Mouse (Mus musculus): ENCODE measurements around the gene Fndc3a. TPM values are rescaled to one million over a fixed set of nuclear protein-coding genes. Genes with fewer than 3 reads are reported as not detected.

Gene Fndc3a
- 29.0 and 30.4 TPM in 2 replicates for polyA plus RNA-seq (2015; fragmentation: Nextera tagmentation; extraction: Ambion mirVana)

DNA sequence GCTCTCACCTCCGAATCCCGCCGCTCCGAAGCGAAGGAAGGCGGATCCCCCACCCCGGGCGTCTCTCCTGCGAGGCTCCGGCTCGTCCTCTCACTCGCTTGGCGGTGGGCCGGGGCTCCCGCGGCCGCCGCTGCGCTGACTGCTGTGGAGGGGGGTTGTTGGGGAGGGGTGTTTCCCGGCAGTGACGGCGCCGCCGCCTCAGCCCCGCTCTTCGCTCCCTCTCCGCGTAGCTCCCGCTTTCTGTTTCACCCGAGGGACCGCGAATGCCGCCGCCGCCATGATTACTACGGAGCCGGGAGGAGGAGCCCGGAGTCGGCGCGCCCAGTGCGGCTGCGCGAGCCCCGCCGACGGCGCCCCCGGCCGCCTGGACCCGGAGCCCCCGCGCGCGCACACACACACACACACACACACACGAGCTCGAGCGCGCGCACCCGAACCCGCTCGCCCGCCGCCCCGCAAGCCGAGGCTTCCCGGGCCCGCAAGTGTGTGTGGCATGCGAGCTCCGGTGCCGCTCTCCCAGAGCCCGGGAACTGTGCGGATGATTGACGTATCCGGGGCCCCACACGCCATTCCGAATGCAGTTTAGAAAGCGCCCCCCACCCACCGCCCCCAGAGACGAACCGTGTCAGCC lies at the start of gene Fndc3a:
Fndc3a (minus strand) TSS at position 294 of the 631 bp plus-strand sequence.
- Histone ChIP-seq H3K27me3 (ENCODE audit: control insufficient read depth, insufficient read depth, low read length) (no peaks in the 10 kb centered on the region; the same call in 1 of the 2 replicates), H3K9ac (ENCODE audit: low read length) (peak within 1 kb of the TSS; percentile 93), H3K4me1 (ENCODE audit: control insufficient read depth, insufficient read depth, low read length) (peaks cover 3% of the 10 kb centered on the region; the same call in 1 of the 2 replicates), H3K36me3 (ENCODE audit: control insufficient read depth, insufficient read depth, low read length) (no peaks in the 10 kb centered on the region), H3K27ac (ENCODE audit: low read length) (peak within 1 kb of the TSS; percentile 91), H3K4me2 (ENCODE audit: low read depth, low read length) (peak within 1 kb of the TSS; percentile 67), H3K9me3 (replicated peaks; ENCODE audit: control insufficient read depth, low read length) (no peaks in the 10 kb centered on the region), H3K4me3 (replicated peaks; ENCODE audit: low read length) (peak within 1 kb of the TSS; percentile 97)
- WGBS: under 1% methylated on average over 75 of the region's 82 CpGs
- ATAC-seq (ENCODE audit: insufficient read depth, low FRiP score): peak; percentile 91

GRCm38 (mm10) chr14:72752893-72753292 lies 43.1 kb upstream of the Fndc3a start:
- Histone ChIP-seq H3K9ac (ENCODE audit: low read length) (no peak overlapping the region), H3K27me3 (ENCODE audit: control insufficient read depth, insufficient read depth, low read length) (no peaks in the 10 kb centered on the region), H3K9me3 (replicated peaks; ENCODE audit: control insufficient read depth, low read length) (peaks cover 4% of the 10 kb centered on the region; the same call in 1 of the 2 replicates), H3K4me3 (replicated peaks; ENCODE audit: low read length) (no peak overlapping the region), H3K4me1 (ENCODE audit: control insufficient read depth, insufficient read depth, low read length) (no peaks in the 10 kb centered on the region; the same call in 1 of the 2 replicates), H3K36me3 (ENCODE audit: control insufficient read depth, insufficient read depth, low read length) (no peaks in the 10 kb centered on the region), H3K27ac (ENCODE audit: low read length) (no peak overlapping the region), H3K4me2 (ENCODE audit: low read depth, low read length) (no peak overlapping the region)
- 84% methylated on average over 6 of the region's 6 CpGs for WGBS
- no peak for ATAC-seq (ENCODE audit: insufficient read depth, low FRiP score)

DNA sequence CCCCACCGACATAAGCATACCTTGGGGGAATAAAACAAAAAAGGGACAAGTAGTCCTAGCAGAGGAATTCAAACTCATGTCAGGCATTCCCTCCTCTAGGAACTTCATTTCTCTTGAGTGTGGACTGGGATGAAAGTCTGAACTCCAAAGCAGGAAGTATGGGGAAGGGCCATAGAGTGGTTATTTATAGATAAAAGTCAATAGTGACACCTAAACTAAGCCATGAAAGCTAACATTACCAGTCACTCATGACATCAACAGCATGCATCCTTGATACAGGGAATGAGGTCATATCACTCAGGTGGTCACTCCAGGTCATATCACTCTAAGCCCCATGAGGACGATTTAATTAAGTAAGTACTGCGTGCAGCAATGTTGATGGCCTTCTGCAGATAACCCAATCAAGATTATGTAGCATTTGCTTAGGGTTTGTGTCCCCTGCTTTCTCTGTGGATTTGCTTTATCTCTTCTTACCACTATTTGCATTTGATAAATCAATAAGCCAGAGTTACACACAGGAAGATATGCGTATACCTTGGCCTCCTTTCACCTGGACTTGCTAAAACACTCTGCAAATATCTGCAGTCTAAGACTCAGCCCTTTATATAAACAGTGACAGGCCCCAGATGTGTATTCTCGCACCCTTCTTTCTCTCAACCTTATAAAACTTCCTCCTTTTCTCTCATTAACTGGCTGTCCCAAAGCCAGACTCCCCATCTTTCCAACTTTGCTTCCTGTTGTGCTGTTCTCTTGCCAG lies 40.8 kb upstream of the Fndc3a start:
- H3K9me3 ChIP-seq (replicated peaks; ENCODE audit: control insufficient read depth, low read length): peaks cover 4% of the 10 kb centered on the region; the same call in 1 of the 2 replicates
- 69% methylated on average over 5 of the region's 5 CpGs for WGBS
- ATAC-seq (ENCODE audit: insufficient read depth, low FRiP score): no peak
- no peak overlapping the region for H3K4me2 ChIP-seq (ENCODE audit: low read depth, low read length)
- H3K4me1 ChIP-seq (ENCODE audit: control insufficient read depth, insufficient read depth, low read length): no peaks in the 10 kb centered on the region; the same call in 1 of the 2 replicates
- no peaks in the 10 kb centered on the region for H3K36me3 ChIP-seq (ENCODE audit: control insufficient read depth, insufficient read depth, low read length)
- no peak overlapping the region for H3K9ac ChIP-seq (ENCODE audit: low read length)
- no peak overlapping the region for H3K27ac ChIP-seq (ENCODE audit: low read length)
- no peak overlapping the region for H3K4me3 ChIP-seq (replicated peaks; ENCODE audit: low read length)
- H3K27me3 ChIP-seq (ENCODE audit: control insufficient read depth, insufficient read depth, low read length): no peaks in the 10 kb centered on the region

DNA sequence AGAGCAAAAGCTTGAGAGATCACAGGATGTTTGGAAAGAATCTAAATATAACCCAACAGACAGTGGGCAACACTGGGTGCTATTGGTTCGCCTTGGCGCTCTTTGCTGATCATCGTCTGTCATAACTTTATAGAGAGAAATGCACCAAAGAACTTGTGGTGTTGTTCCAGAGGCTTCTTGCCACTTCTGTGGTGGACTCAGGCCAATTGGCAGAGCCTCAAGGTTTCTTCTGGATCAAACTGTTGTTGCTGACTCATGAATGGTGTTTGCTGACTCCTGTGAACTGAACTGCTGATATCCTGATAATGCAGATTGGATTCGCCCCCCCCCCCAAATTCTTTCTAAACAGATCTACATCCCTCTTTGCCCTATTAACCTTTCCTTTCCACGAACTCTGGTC lies 38.5 kb upstream of the Fndc3a start:
- 92% methylated on average over 5 of the region's 5 CpGs for WGBS
- Histone ChIP-seq H3K4me1 (ENCODE audit: control insufficient read depth, insufficient read depth, low read length) (no peaks in the 10 kb centered on the region; the same call in 1 of the 2 replicates), H3K4me3 (replicated peaks; ENCODE audit: low read length) (no peak overlapping the region), H3K27me3 (ENCODE audit: control insufficient read depth, insufficient read depth, low read length) (no peaks in the 10 kb centered on the region), H3K9ac (ENCODE audit: low read length) (no peak overlapping the region), H3K27ac (ENCODE audit: low read length) (no peak overlapping the region), H3K4me2 (ENCODE audit: low read depth, low read length) (no peak overlapping the region), H3K36me3 (ENCODE audit: control insufficient read depth, insufficient read depth, low read length) (no peaks in the 10 kb centered on the region), H3K9me3 (replicated peaks; ENCODE audit: control insufficient read depth, low read length) (peaks cover 4% of the 10 kb centered on the region; the same call in 1 of the 2 replicates)
- no peak for ATAC-seq (ENCODE audit: insufficient read depth, low FRiP score)

DNA sequence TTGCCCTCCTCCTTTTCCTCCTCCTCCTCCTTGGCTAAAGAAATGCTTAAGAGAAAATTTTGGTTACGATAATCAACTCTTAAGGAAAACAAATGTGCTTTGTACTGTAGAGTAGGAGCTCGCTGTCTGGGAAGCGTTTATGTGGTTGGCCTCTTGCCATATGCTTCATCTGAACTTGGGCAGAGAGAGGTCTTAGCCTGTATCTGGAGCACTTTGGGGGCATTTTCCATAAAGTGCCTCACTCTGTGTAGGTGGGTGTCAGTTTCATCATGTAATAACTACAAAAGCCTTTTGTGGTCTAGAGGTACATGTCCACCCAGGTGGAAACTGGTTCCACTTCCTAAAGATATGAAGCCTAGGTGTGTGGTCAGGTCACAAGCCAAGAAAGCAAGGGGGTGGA lies 31.9 kb upstream of the Fndc3a start:
- WGBS: 35% methylated on average over 3 of the region's 3 CpGs
- Histone ChIP-seq H3K9me3 (replicated peaks; ENCODE audit: control insufficient read depth, low read length) (no peaks in the 10 kb centered on the region), H3K27ac (ENCODE audit: low read length) (no peak overlapping the region), H3K4me3 (replicated peaks; ENCODE audit: low read length) (no peak overlapping the region), H3K36me3 (ENCODE audit: control insufficient read depth, insufficient read depth, low read length) (no peaks in the 10 kb centered on the region), H3K4me1 (ENCODE audit: control insufficient read depth, insufficient read depth, low read length) (no peaks in the 10 kb centered on the region), H3K27me3 (ENCODE audit: control insufficient read depth, insufficient read depth, low read length) (no peaks in the 10 kb centered on the region), H3K9ac (ENCODE audit: low read length) (no peak overlapping the region), H3K4me2 (ENCODE audit: low read depth, low read length) (no peak overlapping the region)
- ATAC-seq (ENCODE audit: insufficient read depth, low FRiP score): no peak

DNA sequence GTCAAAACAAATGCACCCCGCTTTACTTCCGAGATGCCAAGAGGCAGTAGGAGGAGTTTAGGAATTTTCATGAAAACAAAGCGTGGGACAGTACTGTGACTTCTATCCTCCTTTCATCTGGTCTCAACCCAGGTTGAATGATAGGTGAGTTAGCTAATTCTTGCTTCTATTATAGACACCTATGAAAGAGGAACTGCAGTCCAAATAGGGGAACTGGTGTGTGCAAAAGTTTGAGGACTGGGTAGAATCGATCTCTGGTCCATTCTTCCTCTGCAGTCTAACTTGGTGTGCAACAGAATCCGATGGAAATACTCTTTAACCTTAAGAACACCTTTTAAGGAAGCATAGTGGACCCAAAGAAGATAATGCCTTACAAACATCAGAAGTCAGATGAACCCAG lies 30.5 kb upstream of the Fndc3a start:
- Histone ChIP-seq H3K27me3 (ENCODE audit: control insufficient read depth, insufficient read depth, low read length) (no peaks in the 10 kb centered on the region), H3K27ac (ENCODE audit: low read length) (no peak overlapping the region), H3K4me2 (ENCODE audit: low read depth, low read length) (no peak overlapping the region), H3K4me3 (replicated peaks; ENCODE audit: low read length) (no peak overlapping the region), H3K9me3 (replicated peaks; ENCODE audit: control insufficient read depth, low read length) (no peaks in the 10 kb centered on the region), H3K4me1 (ENCODE audit: control insufficient read depth, insufficient read depth, low read length) (no peaks in the 10 kb centered on the region), H3K36me3 (ENCODE audit: control insufficient read depth, insufficient read depth, low read length) (no peaks in the 10 kb centered on the region), H3K9ac (ENCODE audit: low read length) (no peak overlapping the region)
- WGBS: 80% methylated on average over 5 of the region's 5 CpGs
- no peak for ATAC-seq (ENCODE audit: insufficient read depth, low FRiP score)

- H3K27ac ChIP-seq (ENCODE audit: low read length): no peak overlapping the region
- H3K4me2 ChIP-seq (ENCODE audit: low read depth, low read length): no peak overlapping the region
- H3K36me3 ChIP-seq (ENCODE audit: control insufficient read depth, insufficient read depth, low read length): no peaks in the 10 kb centered on the region
- H3K9me3 ChIP-seq (replicated peaks; ENCODE audit: control insufficient read depth, low read length): no peaks in the 10 kb centered on the region
- H3K4me1 ChIP-seq (ENCODE audit: control insufficient read depth, insufficient read depth, low read length): no peaks in the 10 kb centered on the region
- ATAC-seq (ENCODE audit: insufficient read depth, low FRiP score): no peak
- no peak overlapping the region for H3K9ac ChIP-seq (ENCODE audit: low read length)
- WGBS: 58% methylated on average over 8 of the region's 8 CpGs
- H3K4me3 ChIP-seq (replicated peaks; ENCODE audit: low read length): no peak overlapping the region
- H3K27me3 ChIP-seq (ENCODE audit: control insufficient read depth, insufficient read depth, low read length): no peaks in the 10 kb centered on the region
These were observed 29.8 kb upstream of the Fndc3a start for GRCm38 (mm10) chr14:72739484-72740208.

GRCm38 (mm10) chr14:72738776-72739175 lies 29.0 kb upstream of the Fndc3a start:
- 76% methylated on average over 4 of the region's 4 CpGs for WGBS

GRCm38 (mm10) chr14:72738217-72738616 lies 28.4 kb upstream of the Fndc3a start:
- ATAC-seq (ENCODE audit: insufficient read depth, low FRiP score): no peak
- H3K9ac ChIP-seq (ENCODE audit: low read length): no peak overlapping the region

More at GRCm38 (mm10) chr14:72738776-72739175, 29.0 kb upstream of the Fndc3a start:
- no peaks in the 10 kb centered on the region for H3K4me1 ChIP-seq (ENCODE audit: control insufficient read depth, insufficient read depth, low read length)
- no peaks in the 10 kb centered on the region for H3K9me3 ChIP-seq (replicated peaks; ENCODE audit: control insufficient read depth, low read length)
- ATAC-seq (ENCODE audit: insufficient read depth, low FRiP score): no peak
- no peak overlapping the region for H3K4me3 ChIP-seq (replicated peaks; ENCODE audit: low read length)
- H3K27me3 ChIP-seq (ENCODE audit: control insufficient read depth, insufficient read depth, low read length): no peaks in the 10 kb centered on the region
- no peak overlapping the region for H3K9ac ChIP-seq (ENCODE audit: low read length)
- H3K27ac ChIP-seq (ENCODE audit: low read length): no peak overlapping the region
- no peaks in the 10 kb centered on the region for H3K36me3 ChIP-seq (ENCODE audit: control insufficient read depth, insufficient read depth, low read length)
- no peak overlapping the region for H3K4me2 ChIP-seq (ENCODE audit: low read depth, low read length)

More at GRCm38 (mm10) chr14:72738217-72738616, 28.4 kb upstream of the Fndc3a start:
- 65% methylated on average over 4 of the region's 4 CpGs for WGBS
- H3K27ac ChIP-seq (ENCODE audit: low read length): no peak overlapping the region
- no peak overlapping the region for H3K4me3 ChIP-seq (replicated peaks; ENCODE audit: low read length)
- H3K4me2 ChIP-seq (ENCODE audit: low read depth, low read length): no peak overlapping the region
- no peaks in the 10 kb centered on the region for H3K27me3 ChIP-seq (ENCODE audit: control insufficient read depth, insufficient read depth, low read length)
- H3K9me3 ChIP-seq (replicated peaks; ENCODE audit: control insufficient read depth, low read length): no peaks in the 10 kb centered on the region
- H3K4me1 ChIP-seq (ENCODE audit: control insufficient read depth, insufficient read depth, low read length): no peaks in the 10 kb centered on the region
- no peaks in the 10 kb centered on the region for H3K36me3 ChIP-seq (ENCODE audit: control insufficient read depth, insufficient read depth, low read length)

Data from stomach, embryonic 16.5 days (tissue).